Mouse (Mus musculus) neural tube, embryonic 11.5 days (tissue): ENCODE results near the gene Mgme1. TPM values are rescaled to one million over a fixed set of nuclear protein-coding genes. Genes with fewer than 3 reads are reported as not detected.

Experiments used
- ATAC-seq: fragments of 200-750 bp; cut with Nextera tagmentation; 2 replicates; pipeline ENCODE4 v1.8.0; 2017; ENCODE audit warnings: moderate number of reproducible peaks, mild to moderate bottlenecking, moderate TSS enrichment, moderate library complexity; ENCODE audit not compliant: insufficient read depth, low FRiP score, low TSS enrichment
- DNase-seq: peaks from one replicate; pipeline ENCODE4 v3.0.0-alpha.2; 2015; ENCODE audit warnings: low spot score
- H3K27ac ChIP-seq: fragments of 300-500 bp; sonication (generic); 2 replicates; pipeline ENCODE4 v1.5.1; 2014; ENCODE audit warnings: low read depth, mild to moderate bottlenecking, low read length
- H3K27me3 ChIP-seq: fragments of 300-500 bp; sonication (generic); 2 replicates; pipeline ENCODE4 v1.6.1; 2014; ENCODE audit warnings: mild to moderate bottlenecking, low read length, mixed read lengths; ENCODE audit not compliant: control insufficient read depth, insufficient read depth
- H3K36me3 ChIP-seq: fragments of 300-500 bp; sonication (generic); 2 replicates; pipeline ENCODE4 v1.6.1; 2014; ENCODE audit warnings: mild to moderate bottlenecking, low read length, moderate library complexity, mixed read lengths; ENCODE audit not compliant: control insufficient read depth, insufficient read depth
- H3K4me1 ChIP-seq: fragments of 300-500 bp; sonication (generic); 2 replicates; pipeline ENCODE4 v1.6.1; 2014; ENCODE audit warnings: low read length, mixed read lengths; ENCODE audit not compliant: control insufficient read depth, insufficient read depth
- H3K4me2 ChIP-seq: fragments of 300-500 bp; sonication (generic); 2 replicates; pipeline ENCODE4 v1.6.1; 2014; ENCODE audit warnings: low read depth, mild to moderate bottlenecking, moderate library complexity
- H3K4me3 ChIP-seq: fragments of 300-500 bp; sonication (generic); 2 replicates; pipeline ENCODE4 v1.5.1; 2014; ENCODE audit warnings: low read depth, low read length
- H3K9ac ChIP-seq: fragments of 300-500 bp; sonication (generic); 2 replicates; pipeline ENCODE4 v1.6.1; 2014; ENCODE audit warnings: mild to moderate bottlenecking, low read length
- H3K9me3 ChIP-seq: fragments of 300-500 bp; sonication (generic); 2 replicates; pipeline ENCODE4 v1.6.1; 2016; ENCODE audit warnings: low read length; ENCODE audit not compliant: control insufficient read depth
- WGBS: fragments of 180-500 bp; shearing (Covaris S2); extraction: QIAGEN DNeasy Blood & Tissue Kit; methylation state at CpG from one replicate; pipeline ENCODE4 v1.1.7; 2014; 5-methylcytosine and 5-hydroxymethylcytosine counted together
- polyA plus RNA-seq: library from polyadenylated mRNA; unstranded; fragments of >200 nt; fragmentation: Nextera tagmentation; extraction: Ambion mirVana; gene quantifications from 2 replicates; pipeline ENCODE4 v1.2.1, GENCODE M21; 2014

The Mgme1 gene
- polyA plus RNA-seq, 1 experiment from 2014 or later, result 16.8 TPM

- no peak for DNase-seq
- peak overlapping the region; percentile 76 for H3K4me2 ChIP-seq
- 8% methylated on average over 6 of the region's 6 CpGs for WGBS
- no peaks in the 10 kb centered on the region for H3K27me3 ChIP-seq
- peaks cover 11% of the 10 kb centered on the region; the same call in 1 of the 2 replicates for H3K4me1 ChIP-seq
- no peak overlapping the region for H3K27ac ChIP-seq
- H3K9ac ChIP-seq, result peak overlapping the region; percentile 98
- ATAC-seq, result no peak
- no peaks in the 10 kb centered on the region for H3K9me3 ChIP-seq
- no peaks in the 10 kb centered on the region for H3K36me3 ChIP-seq
- peak overlapping the region; percentile 92 for H3K4me3 ChIP-seq
These were observed 1.8 kb upstream of the Mgme1 start for GRCm38 (mm10) chr2:144268446-144269305.

GRCm38 (mm10) chr2:144269306-144269650, 1.2 kb upstream of the Mgme1 start:
- Histone ChIP-seq H3K4me3 (peak overlapping the region; percentile 92), H3K9me3 (no peaks in the 10 kb centered on the region), H3K4me2 (peak overlapping the region; percentile 76), H3K9ac (peak overlapping the region; percentile 98), H3K27ac (no peak overlapping the region), H3K4me1 (peaks cover 11% of the 10 kb centered on the region; the same call in 1 of the 2 replicates), H3K27me3 (no peaks in the 10 kb centered on the region), H3K36me3 (no peaks in the 10 kb centered on the region)
- ATAC-seq (no peak), DNase-seq (no peak)
- WGBS, result under 1% methylated on average over 11 of the region's 11 CpGs

DNA sequence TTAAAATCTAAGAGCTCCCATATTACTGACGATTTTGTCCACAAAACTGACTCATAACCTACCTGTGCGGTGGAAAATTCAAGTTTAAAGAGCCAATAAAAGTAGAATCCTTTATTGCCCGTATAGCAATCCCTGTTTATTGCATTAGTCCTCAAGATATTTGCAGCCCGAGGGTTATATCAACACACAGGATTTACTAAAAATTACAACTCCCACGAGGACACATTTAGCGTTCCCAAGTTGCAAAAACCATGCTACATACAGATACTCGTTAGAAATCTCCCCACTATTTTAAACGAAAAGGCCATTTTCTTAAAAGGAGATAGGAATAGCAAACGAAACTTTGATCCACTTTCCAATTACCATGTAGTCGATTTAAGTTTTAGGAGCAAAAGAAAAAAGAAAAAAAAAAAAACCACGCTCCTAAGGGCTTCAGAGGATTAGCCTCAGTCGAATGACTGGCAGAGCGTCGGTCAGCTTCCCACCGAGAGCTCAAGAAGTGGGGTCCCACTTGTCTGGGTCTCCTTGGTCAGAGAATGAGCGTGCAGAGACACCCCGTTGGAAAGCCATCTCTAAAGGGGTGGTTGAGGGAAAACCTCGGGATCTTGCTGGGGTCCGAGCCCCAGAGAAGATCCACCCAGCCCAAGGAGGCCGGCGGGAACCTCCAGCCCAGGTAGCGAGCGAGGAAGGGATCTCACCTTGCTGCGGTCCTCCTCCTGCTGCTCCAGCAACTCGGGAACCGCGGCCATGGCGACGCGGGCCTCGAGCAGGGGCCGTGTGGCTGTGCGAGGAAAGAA, 586 bp upstream of the Mgme1 start:
- under 1% methylated on average over 30 of the region's 33 CpGs for WGBS
- ATAC-seq (no peak), DNase-seq (no peak)
- H3K4me1 ChIP-seq, result peaks cover 11% of the 10 kb centered on the region; the same call in 1 of the 2 replicates
- no peaks in the 10 kb centered on the region for H3K9me3 ChIP-seq
- peak overlapping the region; percentile 75 for H3K27ac ChIP-seq
- peak overlapping the region; percentile 92 for H3K4me3 ChIP-seq
- peak overlapping the region; percentile 98 for H3K9ac ChIP-seq
- H3K4me2 ChIP-seq, result peak overlapping the region; percentile 76
- H3K36me3 ChIP-seq, result no peaks in the 10 kb centered on the region
- H3K27me3 ChIP-seq, result no peaks in the 10 kb centered on the region

DNA sequence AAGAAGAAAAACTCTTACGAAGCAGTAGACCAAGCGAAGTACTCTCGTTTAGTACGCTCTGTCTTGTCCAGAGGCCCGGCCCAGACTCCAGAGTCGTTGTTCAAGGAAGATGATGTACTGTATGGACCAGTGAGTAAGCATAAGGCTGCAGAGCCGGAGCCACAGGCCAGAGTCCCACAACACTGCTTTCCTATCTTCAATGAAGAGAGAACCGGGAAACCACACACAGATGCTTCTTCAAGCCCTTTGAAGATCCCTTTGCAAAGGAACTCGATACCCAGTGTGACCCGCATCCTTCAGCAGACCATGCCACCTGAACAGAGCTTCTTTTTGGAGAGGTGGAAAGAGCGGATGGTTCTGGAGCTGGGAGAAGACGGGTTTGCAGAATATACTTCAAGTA, 1.6 kb downstream of the Mgme1 start:
- no peaks in the 10 kb centered on the region for H3K9me3 ChIP-seq
- ATAC-seq (no peak), DNase-seq (no peak)
- H3K4me1 ChIP-seq, result peaks cover 11% of the 10 kb centered on the region; the same call in 1 of the 2 replicates
- 93% methylated on average over 12 of the region's 12 CpGs for WGBS
- H3K4me2 ChIP-seq, result no peak overlapping the region
- H3K27me3 ChIP-seq, result no peaks in the 10 kb centered on the region
- H3K36me3 ChIP-seq, result no peaks in the 10 kb centered on the region
- no peak overlapping the region for H3K4me3 ChIP-seq
- H3K27ac ChIP-seq, result no peak overlapping the region
- H3K9ac ChIP-seq, result no peak overlapping the region

DNA sequence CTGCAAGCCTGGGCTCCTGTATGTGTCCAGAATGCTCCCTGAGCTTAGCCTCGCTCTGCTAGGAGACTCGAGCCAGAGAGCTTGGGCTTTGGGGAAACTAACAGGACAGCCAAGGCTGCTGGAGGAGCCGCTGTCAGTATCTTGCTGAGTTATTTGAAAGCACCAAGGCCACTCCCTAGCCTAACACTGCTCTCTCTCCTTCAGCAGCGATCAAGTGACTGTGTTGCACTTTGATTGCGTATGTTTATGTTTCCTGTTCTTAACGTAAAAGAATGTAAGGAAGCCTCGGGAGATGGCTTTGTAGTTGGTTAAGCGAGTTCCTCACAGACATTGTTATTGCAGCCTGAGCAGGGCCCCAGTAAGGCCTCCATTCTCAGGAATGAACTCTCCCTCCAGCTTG, 4.3 kb downstream of the Mgme1 start:
- Histone ChIP-seq H3K27ac (no peak overlapping the region), H3K9ac (no peak overlapping the region), H3K9me3 (no peaks in the 10 kb centered on the region), H3K4me1 (no peaks in the 10 kb centered on the region), H3K4me3 (no peak overlapping the region), H3K4me2 (no peak overlapping the region), H3K27me3 (no peaks in the 10 kb centered on the region), H3K36me3 (0 out of 2 replicates have a peak, but pooled peaks cover under 1% of the 10 kb centered on the region)
- ATAC-seq (no peak), DNase-seq (no peak)
- 66% methylated on average over 8 of the region's 8 CpGs for WGBS

GRCm38 (mm10) chr2:144276885-144277284, 6.4 kb downstream of the Mgme1 start:
- H3K27ac ChIP-seq, result no peak overlapping the region
- H3K9me3 ChIP-seq, result no peaks in the 10 kb centered on the region
- ATAC-seq, result no peak
- H3K4me2 ChIP-seq, result no peak overlapping the region
- no peaks in the 10 kb centered on the region for H3K27me3 ChIP-seq
- WGBS, result 88% methylated on average over 3 of the region's 3 CpGs
- H3K4me3 ChIP-seq, result no peak overlapping the region
- H3K4me1 ChIP-seq, result no peaks in the 10 kb centered on the region
- 0 out of 2 replicates have a peak, but pooled peaks cover 3% of the 10 kb centered on the region for H3K36me3 ChIP-seq
- DNase-seq, result no peak
- no peak overlapping the region for H3K9ac ChIP-seq

DNA sequence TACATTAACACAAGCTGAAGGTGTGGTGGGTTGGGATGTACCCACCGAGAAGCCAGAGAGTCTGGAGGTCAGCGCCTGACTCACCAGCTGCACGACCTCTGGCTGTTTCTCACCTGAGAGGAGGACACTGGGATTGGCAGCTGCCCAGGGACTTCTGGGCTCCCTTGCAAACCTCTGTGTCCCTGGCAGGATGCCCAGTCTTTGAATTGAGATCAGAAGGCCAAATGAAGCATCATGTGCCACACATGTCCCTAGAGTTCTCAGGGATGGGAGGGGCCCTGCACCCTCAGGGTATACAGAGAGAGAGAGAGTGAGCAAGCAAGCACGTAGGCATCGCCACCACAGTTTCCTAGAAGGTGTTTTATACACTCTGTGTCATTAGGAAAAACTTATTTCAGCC, 9.3 kb downstream of the Mgme1 start:
- DNase-seq (no peak), ATAC-seq (no peak)

DNA sequence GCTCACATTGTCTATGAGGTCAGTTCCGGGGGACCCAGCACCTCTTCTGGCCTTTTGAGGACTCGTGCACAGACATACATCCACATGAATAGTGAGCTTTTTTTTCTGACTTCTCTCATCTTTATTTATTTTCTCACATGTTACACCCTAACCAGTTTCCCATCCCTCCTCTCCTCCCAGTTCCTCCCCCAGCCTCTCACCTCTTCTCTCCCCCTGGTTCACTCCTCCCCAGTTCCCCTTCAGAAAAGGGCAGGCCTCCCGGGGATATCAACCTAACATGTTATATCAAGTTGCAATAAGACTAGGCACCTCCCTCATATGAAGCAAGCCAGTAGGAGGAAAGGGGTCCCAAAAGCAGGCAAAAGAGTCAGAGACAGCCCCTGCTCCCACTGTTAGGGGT, 10.1 kb downstream of the Mgme1 start:
- Histone ChIP-seq H3K4me2 (no peak overlapping the region), H3K4me1 (no peaks in the 10 kb centered on the region), H3K9me3 (no peaks in the 10 kb centered on the region), H3K27ac (no peak overlapping the region), H3K4me3 (no peak overlapping the region), H3K36me3 (0 out of 2 replicates have a peak, but pooled peaks cover 3% of the 10 kb centered on the region), H3K27me3 (no peaks in the 10 kb centered on the region), H3K9ac (no peak overlapping the region)
- no peak for ATAC-seq
- no peak for DNase-seq
- WGBS, result 83% methylated on average over 3 of the region's 3 CpGs

More for the DNA sequence above, 9.3 kb downstream of the Mgme1 start:
- H3K27me3 ChIP-seq, result no peaks in the 10 kb centered on the region
- 0 out of 2 replicates have a peak, but pooled peaks cover 3% of the 10 kb centered on the region for H3K36me3 ChIP-seq
- H3K9me3 ChIP-seq, result no peaks in the 10 kb centered on the region
- 92% methylated on average over 5 of the region's 5 CpGs for WGBS
- no peak overlapping the region for H3K27ac ChIP-seq
- H3K9ac ChIP-seq, result no peak overlapping the region
- no peaks in the 10 kb centered on the region for H3K4me1 ChIP-seq
- no peak overlapping the region for H3K4me3 ChIP-seq
- no peak overlapping the region for H3K4me2 ChIP-seq
